Mouse (Mus musculus) neural tube, embryonic 14.5 days (tissue): ENCODE data around the gene Zfp646. TPM values are rescaled to one million over a fixed set of nuclear protein-coding genes. Genes with fewer than 3 reads are reported as not detected.

Source experiments
- ATAC-seq: fragments of 200-750 bp; cut with Nextera tagmentation; 2 replicates; pipeline ENCODE4 v1.8.0; 2017; ENCODE audit warnings: low read depth, mild to moderate bottlenecking, moderate TSS enrichment, moderate library complexity
- H3K27ac ChIP-seq: fragments of 300-500 bp; sonication (generic); 2 replicates; pipeline ENCODE4 v1.5.1; 2014; ENCODE audit warnings: low read depth, mild to moderate bottlenecking, control low read depth, low read length, moderate library complexity, mixed read lengths
- H3K27me3 ChIP-seq: fragments of 300-500 bp; sonication (generic); 2 replicates; pipeline ENCODE4 v1.6.1; 2014; ENCODE audit warnings: low read length; ENCODE audit not compliant: control insufficient read depth, insufficient read depth
- H3K36me3 ChIP-seq: fragments of 300-500 bp; sonication (generic); 2 replicates; pipeline ENCODE4 v1.6.1; 2014; ENCODE audit warnings: low read length, mixed read lengths; ENCODE audit not compliant: control insufficient read depth, insufficient read depth
- H3K4me1 ChIP-seq: fragments of 300-500 bp; sonication (generic); 2 replicates; pipeline ENCODE4 v1.6.1; 2014; ENCODE audit warnings: low read length; ENCODE audit not compliant: control insufficient read depth, insufficient read depth
- H3K4me2 ChIP-seq: fragments of 300-500 bp; sonication (generic); 2 replicates; pipeline ENCODE4 v1.6.1; 2014; ENCODE audit warnings: mild to moderate bottlenecking, low read depth, low read length, control low read depth
- H3K4me3 ChIP-seq: fragments of 300-500 bp; sonication (generic); 2 replicates; pipeline ENCODE4 v1.5.1; 2014; ENCODE audit warnings: low read depth, low read length, control low read depth, mixed read lengths
- H3K9ac ChIP-seq: fragments of 300-500 bp; sonication (generic); replicated peaks from 2 replicates; pipeline ENCODE4 v1.6.1; 2014; ENCODE audit warnings: low read depth, mild to moderate bottlenecking, control low read depth, low read length, mixed read lengths
- H3K9me3 ChIP-seq: fragments of 300-500 bp; sonication (generic); 2 replicates; pipeline ENCODE4 v1.6.1; 2016; ENCODE audit warnings: low read length; ENCODE audit not compliant: control insufficient read depth
- WGBS: fragments of 180-500 bp; shearing (Covaris S2); extraction: QIAGEN DNeasy Blood & Tissue Kit; methylation state at CpG from one replicate; pipeline ENCODE4 v1.1.7; 2014; 5-methylcytosine and 5-hydroxymethylcytosine counted together
- polyA plus RNA-seq: library from polyadenylated mRNA; unstranded; fragments of >200 nt; fragmentation: Nextera tagmentation; extraction: Ambion mirVana; gene quantifications from 2 replicates; pipeline ENCODE4 v1.2.1, GENCODE M21; 2014

Zfp646 gene
- polyA plus RNA-seq, 1 experiment from 2014 or later, result 12.0 TPM

GRCm38 (mm10) chr7:127903971-127904796 lies 28.2 kb downstream of the Zfp646 start, which contains the start of gene Bckdk:
Gene Bckdk, plus strand, starts transcription at chr7:127904082.
- peaks cover 14% of the 10 kb centered on the region for H3K36me3 ChIP-seq
- no peaks in the 10 kb centered on the region for H3K9me3 ChIP-seq
- H3K27ac ChIP-seq, result peak within 1 kb of the TSS; percentile 84
- ATAC-seq, result peak; percentile 87
- H3K4me2 ChIP-seq, result peak within 1 kb of the TSS; percentile 68
- no peaks in the 10 kb centered on the region for H3K27me3 ChIP-seq
- H3K4me1 ChIP-seq, result 0 out of 2 replicates have a peak, but pooled peaks cover 8% of the 10 kb centered on the region
- H3K9ac ChIP-seq, result peak within 1 kb of the TSS; percentile 72
- peak within 1 kb of the TSS; percentile 51 for H3K4me3 ChIP-seq
- WGBS, result 7% methylated on average over 38 of the region's 38 CpGs

GRCm38 (mm10) chr7:127907939-127908338 lies 31.9 kb downstream of the Zfp646 start:
- ATAC-seq, result no peak
- Histone ChIP-seq H3K27me3 (no peaks in the 10 kb centered on the region), H3K36me3 (peaks cover 19% of the 10 kb centered on the region), H3K9ac (no peak overlapping the region), H3K4me1 (peaks cover 10% of the 10 kb centered on the region; the same call in 1 of the 2 replicates), H3K9me3 (no peaks in the 10 kb centered on the region), H3K4me3 (no peak overlapping the region), H3K4me2 (no peak overlapping the region), H3K27ac (no peak overlapping the region)
- WGBS, result 97% methylated on average over 12 of the region's 12 CpGs

- 93% methylated on average over 4 of the region's 4 CpGs for WGBS
- no peak overlapping the region for H3K9ac ChIP-seq
- no peaks in the 10 kb centered on the region for H3K27me3 ChIP-seq
- H3K27ac ChIP-seq, result no peak overlapping the region
- H3K9me3 ChIP-seq, result no peaks in the 10 kb centered on the region
- peaks cover 19% of the 10 kb centered on the region for H3K36me3 ChIP-seq
- H3K4me2 ChIP-seq, result no peak overlapping the region
- no peak for ATAC-seq
- H3K4me1 ChIP-seq, result peaks cover 13% of the 10 kb centered on the region; the same call in 1 of the 2 replicates
- no peak overlapping the region for H3K4me3 ChIP-seq
Measured at GRCm38 (mm10) chr7:127908656-127909055, 32.6 kb downstream of the Zfp646 start.

- no peaks in the 10 kb centered on the region for H3K9me3 ChIP-seq
- no peaks in the 10 kb centered on the region for H3K27me3 ChIP-seq
- peak within 1 kb of the TSS; percentile 61 for H3K9ac ChIP-seq
- peak within 1 kb of the TSS; percentile 65 for H3K4me3 ChIP-seq
- 1% methylated on average over 40 of the region's 40 CpGs for whole genome bisulfite sequencing
- H3K36me3 ChIP-seq, result peaks cover 19% of the 10 kb centered on the region
- H3K27ac ChIP-seq, result peak within 1 kb of the TSS; percentile 70
- peak within 1 kb of the TSS; percentile 59 for H3K4me2 ChIP-seq
- ATAC-seq, result peak; percentile 96
- H3K4me1 ChIP-seq, result peaks cover 5% of the 10 kb centered on the region; the same call in 1 of the 2 replicates
Measured at GRCm38 (mm10) chr7:127912190-127912871, 36.3 kb downstream of the Zfp646 start, which contains the start of gene Kat8. Gene Kat8, plus strand, starts transcription at chr7:127912516.

- peaks cover 20% of the 10 kb centered on the region for H3K36me3 ChIP-seq
- ATAC-seq, result no peak
Measured at GRCm38 (mm10) chr7:127912938-127913337, 36.9 kb downstream of the Zfp646 start.

GRCm38 (mm10) chr7:127915293-127915692 lies 39.3 kb downstream of the Zfp646 start:
- Histone ChIP-seq H3K9me3 (no peaks in the 10 kb centered on the region), H3K4me2 (no peak overlapping the region), H3K36me3 (peaks cover 13% of the 10 kb centered on the region), H3K4me3 (no peak overlapping the region), H3K27ac (no peak overlapping the region), H3K27me3 (no peaks in the 10 kb centered on the region), H3K9ac (no peak overlapping the region), H3K4me1 (peaks cover 5% of the 10 kb centered on the region; the same call in 1 of the 2 replicates)
- WGBS, result 92% methylated on average over 12 of the region's 12 CpGs
- no peak for ATAC-seq

More at GRCm38 (mm10) chr7:127912938-127913337, 36.9 kb downstream of the Zfp646 start:
- peak overlapping the region; percentile 61 for H3K9ac ChIP-seq
- H3K4me1 ChIP-seq, result peaks cover 5% of the 10 kb centered on the region; the same call in 1 of the 2 replicates
- H3K4me2 ChIP-seq, result peak overlapping the region; percentile 59
- WGBS, result 27% methylated on average over 4 of the region's 4 CpGs
- H3K27ac ChIP-seq, result 0 out of 2 replicates have a peak overlapping the region, but pooled peaks have one; percentile 70
- H3K4me3 ChIP-seq, result peak overlapping the region; percentile 65
- H3K27me3 ChIP-seq, result no peaks in the 10 kb centered on the region
- H3K9me3 ChIP-seq, result no peaks in the 10 kb centered on the region

- ATAC-seq, result no peak
- Histone ChIP-seq H3K4me2 (no peak overlapping the region), H3K36me3 (peaks cover 21% of the 10 kb centered on the region), H3K4me3 (no peak overlapping the region), H3K27ac (no peak overlapping the region), H3K27me3 (no peaks in the 10 kb centered on the region), H3K9me3 (no peaks in the 10 kb centered on the region), H3K9ac (no peak overlapping the region), H3K4me1 (peaks cover 1% of the 10 kb centered on the region; the same call in 1 of the 2 replicates)
- WGBS, result 60% methylated on average over 3 of the region's 3 CpGs
Measured at GRCm38 (mm10) chr7:127918203-127918602, 42.2 kb downstream of the Zfp646 start.

- Histone ChIP-seq H3K4me3 (no peak overlapping the region), H3K9ac (no peak overlapping the region), H3K27ac (no peak overlapping the region), H3K36me3 (peaks cover 23% of the 10 kb centered on the region), H3K4me2 (no peak overlapping the region), H3K9me3 (no peaks in the 10 kb centered on the region), H3K4me1 (no peaks in the 10 kb centered on the region), H3K27me3 (no peaks in the 10 kb centered on the region)
- WGBS, result 78% methylated on average over 7 of the region's 7 CpGs
- no peak for ATAC-seq
Measured at GRCm38 (mm10) chr7:127919290-127919689, 43.3 kb downstream of the Zfp646 start.
